Mouse (Mus musculus) left cerebral cortex, postnatal 4 days (tissue): ENCODE measurements around the gene Zbtb25. TPM values are rescaled to one million over a fixed set of nuclear protein-coding genes. Genes with fewer than 3 reads are reported as not detected.

Experiments
- DNase-seq: peaks from one replicate; pipeline ENCODE4 v3.0.0-alpha.2; 2022
- intact Hi-C: fragments of 180-260 bp; cut with DNase I; formaldehyde crosslinking; loops from one replicate; pipeline ENCODE4 v1.15.1; 2025
- total RNA-seq, 2 experiments: library from RNA; stranded (reverse); gene quantifications; 2 replicates each; pipeline ENCODE4 v1.2.3; 2021

Zbtb25 gene
- 10 to 100 TPM; 19.0 to 22.2 TPM for total RNA-seq

DNA sequence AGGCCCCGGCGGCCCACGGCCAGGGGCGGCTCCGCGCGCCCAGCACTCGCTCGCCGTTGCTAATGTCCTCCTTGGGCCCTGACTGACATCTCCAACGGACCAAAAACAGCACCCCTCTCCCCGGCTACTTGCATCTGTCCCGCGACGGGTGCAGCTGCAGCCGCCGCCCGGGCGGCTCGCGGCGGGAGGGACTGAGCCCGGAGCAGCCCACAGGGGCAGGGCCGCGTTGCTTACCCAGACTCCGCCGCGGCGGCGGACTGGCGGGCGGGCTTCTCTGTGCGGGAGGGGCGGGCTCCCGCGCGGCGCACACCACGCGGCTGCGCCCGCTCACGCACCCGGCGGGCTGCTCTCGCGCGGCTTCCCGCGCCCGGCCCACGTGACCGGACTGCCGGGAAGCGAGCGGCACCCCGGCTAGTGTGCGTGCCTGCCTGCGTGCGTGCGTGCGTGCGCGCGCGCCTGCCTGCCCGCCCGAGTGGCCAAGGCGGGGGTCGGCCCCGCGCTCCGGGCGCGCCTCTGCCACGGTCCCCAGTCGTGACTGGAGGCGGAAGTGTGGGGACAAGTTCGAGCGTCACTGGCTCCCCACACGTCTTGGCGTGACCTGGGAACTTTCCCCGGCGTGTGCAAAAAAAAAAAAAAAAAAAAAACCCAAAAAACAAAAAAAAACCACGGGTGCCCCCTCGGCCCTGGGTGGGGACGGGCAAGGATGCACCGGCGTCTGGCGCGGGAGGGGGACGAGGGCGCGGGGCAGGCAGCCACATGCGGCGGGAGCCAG is at the start of gene Zbtb25:
TSS of gene Zbtb25 (minus strand) at position 397 of the 772 bp plus-strand sequence.
- DNase-seq: peak; percentile 88
- intact Hi-C loops: loop anchor here (10.0 kb wide), 1 partner anchor 105 kb away; no protein-coding TSS in a partner anchor

DNA sequence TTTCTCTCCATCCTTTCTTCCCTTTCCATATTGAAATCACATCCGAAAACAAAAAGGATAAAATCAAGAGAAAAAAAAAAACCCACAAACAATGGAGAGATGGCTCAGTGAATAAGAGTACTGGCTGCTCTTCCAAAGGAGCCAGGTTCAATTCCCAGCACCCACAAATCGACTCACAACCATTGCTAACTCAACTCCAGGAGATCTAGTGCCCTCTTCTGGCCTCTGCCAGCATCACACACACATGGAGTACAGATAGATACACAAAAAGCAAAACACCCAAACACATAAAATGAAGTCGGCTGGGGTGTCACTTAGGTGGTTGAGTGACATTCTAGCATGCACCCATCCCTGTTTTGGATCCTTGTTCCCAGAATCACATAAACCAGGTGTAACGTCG is 48.9 kb upstream of the Zbtb25 start:
- DNase-seq: no peak
- intact Hi-C loops: no loop called here

DNA sequence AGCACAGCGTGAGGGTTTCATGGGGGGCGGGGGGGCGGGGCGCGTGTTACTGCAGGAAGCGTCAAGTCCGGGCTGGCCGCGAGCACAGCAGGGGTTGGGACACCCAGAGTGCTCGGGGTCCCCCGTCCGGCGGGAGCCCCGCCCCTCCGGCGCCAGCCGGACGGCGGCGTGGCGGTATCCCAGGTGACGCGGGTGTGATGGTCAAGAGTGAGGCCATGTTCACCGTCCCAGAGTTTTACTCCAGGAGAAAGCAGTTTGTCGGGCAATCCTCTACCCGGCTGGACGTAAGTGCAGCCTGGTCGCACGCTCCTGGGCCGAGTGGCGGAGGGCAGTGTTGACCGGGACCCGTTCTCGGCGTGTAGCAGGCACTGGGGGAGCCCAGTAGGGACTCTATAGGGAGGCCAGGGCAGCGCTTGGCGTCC is 48.0 kb upstream of the Zbtb25 start, which contains the start of gene Ppp1r36:
TSS of gene Ppp1r36 (plus strand) at position 106 of the 422 bp plus-strand sequence.
- DNase-seq: no peak
- intact Hi-C loops: no loop called here

DNA sequence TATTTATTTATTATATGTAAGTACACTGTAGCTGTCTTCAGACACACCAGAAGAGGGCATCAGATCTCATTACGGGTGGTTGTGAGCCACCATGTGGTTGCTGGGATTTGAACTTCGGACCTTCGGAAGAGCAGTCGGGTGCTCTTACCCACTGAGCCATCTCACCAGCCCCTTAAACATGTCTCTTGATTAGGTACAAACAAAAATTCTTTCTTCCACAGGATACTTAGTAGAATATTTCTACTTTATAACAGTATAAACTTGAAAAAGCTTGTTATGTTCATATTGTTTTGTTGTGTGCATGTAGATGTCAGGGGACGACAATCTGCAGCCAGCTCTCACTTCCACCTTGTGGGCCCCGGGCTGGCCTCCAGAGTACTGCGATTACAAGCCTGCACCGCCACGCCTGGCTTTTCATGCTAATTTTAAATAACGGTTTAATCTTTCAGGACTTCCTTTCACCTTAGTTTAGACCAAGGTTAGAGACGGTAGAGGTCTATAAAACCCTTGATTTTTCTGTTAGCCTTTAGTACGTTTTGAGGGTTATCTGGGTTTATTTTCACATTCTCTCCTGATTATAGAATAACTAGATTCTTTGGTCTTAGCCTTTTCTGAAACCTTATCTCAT is 46.1 kb upstream of the Zbtb25 start:
- no peak for DNase-seq
- intact Hi-C loops: no loop called here

DNA sequence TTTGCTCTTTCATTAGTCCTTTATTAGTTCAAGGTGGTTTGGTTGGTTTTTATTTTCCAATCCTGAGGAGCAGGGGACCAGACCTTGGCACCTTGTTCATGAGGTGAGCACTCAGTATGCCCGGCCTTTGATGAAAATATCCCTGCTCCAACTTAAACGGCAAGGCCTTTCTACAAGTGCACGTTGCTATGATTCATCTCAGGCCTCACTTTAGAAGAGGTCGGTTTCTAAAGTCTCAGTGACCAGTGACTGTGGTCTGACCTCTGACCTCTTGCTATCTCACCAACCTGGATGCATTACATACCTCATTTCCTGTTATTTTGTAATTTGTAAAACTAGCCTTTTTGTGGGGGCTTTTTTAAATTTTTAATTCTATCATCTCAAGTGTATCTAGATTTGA is 39.8 kb upstream of the Zbtb25 start:
- no peak for DNase-seq
- intact Hi-C loops: loop anchor here (10.0 kb wide), 1 partner anchor 186 kb away; no protein-coding TSS in a partner anchor

DNA sequence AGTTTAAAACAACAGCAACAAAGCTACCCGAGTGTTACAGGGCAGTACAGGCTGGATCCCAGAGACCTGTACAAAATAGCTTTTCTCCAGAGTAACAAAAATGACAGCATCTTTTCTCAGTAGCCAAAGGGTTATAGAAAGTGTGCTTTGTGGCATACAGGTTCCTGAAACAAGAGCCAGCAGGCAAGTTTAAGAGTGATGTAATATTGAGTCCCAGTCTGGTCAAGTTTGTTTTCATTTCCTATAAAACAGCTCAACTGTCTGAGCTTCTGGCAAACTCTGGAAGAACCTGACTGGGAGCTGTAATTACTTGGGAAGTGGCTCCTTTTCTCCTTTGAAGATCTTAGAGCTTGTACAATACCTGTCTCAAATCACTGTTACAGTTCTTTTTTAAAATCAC is 37.8 kb upstream of the Zbtb25 start:
- intact Hi-C loops: loop anchor here (10.0 kb wide), 1 partner anchor 188 kb away; no protein-coding TSS in a partner anchor

DNA sequence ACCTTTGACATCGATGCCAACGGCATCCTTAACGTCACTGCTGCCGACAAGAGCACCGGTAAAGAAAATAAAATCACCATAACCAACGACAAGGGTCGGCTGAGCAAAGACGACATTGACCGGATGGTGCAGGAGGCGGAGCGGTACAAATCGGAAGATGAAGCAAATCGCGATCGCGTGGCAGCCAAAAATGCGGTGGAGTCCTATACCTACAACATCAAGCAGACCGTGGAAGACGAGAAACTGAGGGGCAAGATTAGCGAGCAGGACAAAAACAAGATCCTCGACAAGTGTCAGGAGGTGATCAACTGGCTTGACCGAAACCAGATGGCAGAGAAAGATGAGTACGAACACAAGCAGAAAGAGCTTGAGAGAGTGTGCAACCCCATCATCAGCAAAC is 36.6 kb upstream of the Zbtb25 start:
- no peak for DNase-seq
- intact Hi-C loops: loop anchor here (10.0 kb wide), 1 partner anchor 189 kb away; no protein-coding TSS in a partner anchor

More for the DNA sequence above, 37.8 kb upstream of the Zbtb25 start:
- DNase-seq: no peak

DNA sequence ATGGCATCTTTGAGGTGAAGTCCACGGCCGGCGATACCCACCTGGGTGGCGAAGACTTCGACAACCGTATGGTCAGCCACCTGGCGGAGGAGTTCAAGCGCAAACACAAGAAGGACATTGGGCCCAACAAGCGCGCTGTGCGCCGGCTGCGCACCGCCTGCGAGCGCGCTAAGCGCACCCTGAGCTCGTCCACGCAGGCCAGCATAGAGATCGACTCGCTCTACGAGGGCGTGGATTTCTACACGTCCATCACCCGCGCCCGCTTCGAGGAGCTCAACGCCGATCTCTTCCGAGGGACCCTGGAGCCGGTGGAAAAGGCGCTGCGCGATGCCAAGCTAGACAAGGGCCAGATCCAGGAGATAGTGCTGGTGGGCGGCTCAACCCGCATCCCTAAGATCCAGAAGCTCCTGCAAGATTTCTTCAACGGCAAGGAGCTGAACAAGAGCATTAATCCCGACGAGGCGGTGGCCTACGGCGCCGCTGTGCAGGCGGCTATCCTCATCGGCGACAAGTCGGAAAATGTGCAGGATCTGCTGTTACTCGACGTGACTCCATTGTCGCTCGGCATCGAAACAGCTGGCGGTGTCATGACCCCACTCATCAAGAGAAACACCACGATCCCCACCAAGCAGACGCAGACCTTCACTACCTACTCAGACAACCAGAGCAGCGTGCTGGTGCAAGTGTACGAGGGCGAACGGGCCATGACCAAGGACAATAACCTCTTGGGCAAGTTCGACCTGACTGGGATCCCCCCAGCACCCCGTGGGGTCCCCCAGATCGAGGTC is 36.0 kb upstream of the Zbtb25 start:
- intact Hi-C loops: loop anchor here (10.0 kb wide), 1 partner anchor 189 kb away; no protein-coding TSS in a partner anchor
- peak; percentile 25 for DNase-seq

DNA sequence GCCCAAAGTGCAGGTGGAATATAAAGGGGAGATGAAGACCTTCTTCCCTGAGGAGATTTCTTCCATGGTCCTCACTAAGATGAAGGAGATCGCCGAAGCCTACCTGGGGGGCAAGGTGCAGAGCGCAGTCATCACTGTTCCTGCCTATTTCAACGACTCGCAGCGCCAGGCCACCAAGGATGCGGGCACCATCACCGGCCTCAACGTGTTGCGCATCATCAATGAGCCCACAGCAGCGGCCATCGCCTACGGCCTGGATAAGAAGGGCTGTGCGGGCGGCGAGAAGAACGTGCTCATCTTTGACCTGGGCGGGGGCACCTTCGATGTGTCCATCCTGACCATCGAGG is 35.4 kb upstream of the Zbtb25 start:
- peak; percentile 21 for DNase-seq
- intact Hi-C loops: loop anchor here (10.0 kb wide), 1 partner anchor 190 kb away; no protein-coding TSS in a partner anchor

DNA sequence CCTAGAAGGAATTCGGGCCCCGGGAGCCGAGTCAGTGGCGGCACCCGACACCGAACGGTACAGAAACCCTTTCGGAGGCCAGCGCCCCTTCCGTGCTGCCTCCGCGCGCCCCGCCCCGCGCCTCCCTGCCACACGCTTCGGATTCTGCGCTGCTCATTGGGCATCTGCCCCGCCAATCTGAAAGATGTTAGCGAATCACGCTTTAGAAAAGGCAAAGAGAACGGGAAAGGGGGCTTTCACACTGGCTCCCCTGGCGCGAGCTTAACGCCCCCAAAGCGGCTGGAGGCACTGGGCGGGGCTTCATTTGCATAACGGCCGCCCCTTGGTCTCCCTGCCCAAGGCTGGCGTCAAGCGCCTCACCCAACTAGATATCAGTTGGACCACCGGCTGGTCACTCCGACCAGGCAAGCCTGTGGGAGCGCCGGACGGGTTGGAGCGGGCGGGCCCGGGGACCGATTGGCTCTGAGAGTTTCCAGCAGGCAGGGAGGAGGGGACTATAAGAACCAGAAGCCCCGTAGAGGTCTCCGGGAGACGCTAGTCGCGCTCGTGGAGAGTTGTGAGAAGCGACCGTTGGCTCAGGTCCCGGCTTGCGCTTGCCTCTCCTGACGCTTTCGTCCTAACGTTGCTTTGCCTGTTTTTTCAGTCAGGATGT is 34.6 kb upstream of the Zbtb25 start, which contains the start of gene Hspa2:
TSS of gene Hspa2 (plus strand) at position 291 of the 652 bp plus-strand sequence.
- intact Hi-C loops: loop anchor here (10.0 kb wide), 1 partner anchor 191 kb away; no protein-coding TSS in a partner anchor
- DNase-seq: peak; percentile 100

DNA sequence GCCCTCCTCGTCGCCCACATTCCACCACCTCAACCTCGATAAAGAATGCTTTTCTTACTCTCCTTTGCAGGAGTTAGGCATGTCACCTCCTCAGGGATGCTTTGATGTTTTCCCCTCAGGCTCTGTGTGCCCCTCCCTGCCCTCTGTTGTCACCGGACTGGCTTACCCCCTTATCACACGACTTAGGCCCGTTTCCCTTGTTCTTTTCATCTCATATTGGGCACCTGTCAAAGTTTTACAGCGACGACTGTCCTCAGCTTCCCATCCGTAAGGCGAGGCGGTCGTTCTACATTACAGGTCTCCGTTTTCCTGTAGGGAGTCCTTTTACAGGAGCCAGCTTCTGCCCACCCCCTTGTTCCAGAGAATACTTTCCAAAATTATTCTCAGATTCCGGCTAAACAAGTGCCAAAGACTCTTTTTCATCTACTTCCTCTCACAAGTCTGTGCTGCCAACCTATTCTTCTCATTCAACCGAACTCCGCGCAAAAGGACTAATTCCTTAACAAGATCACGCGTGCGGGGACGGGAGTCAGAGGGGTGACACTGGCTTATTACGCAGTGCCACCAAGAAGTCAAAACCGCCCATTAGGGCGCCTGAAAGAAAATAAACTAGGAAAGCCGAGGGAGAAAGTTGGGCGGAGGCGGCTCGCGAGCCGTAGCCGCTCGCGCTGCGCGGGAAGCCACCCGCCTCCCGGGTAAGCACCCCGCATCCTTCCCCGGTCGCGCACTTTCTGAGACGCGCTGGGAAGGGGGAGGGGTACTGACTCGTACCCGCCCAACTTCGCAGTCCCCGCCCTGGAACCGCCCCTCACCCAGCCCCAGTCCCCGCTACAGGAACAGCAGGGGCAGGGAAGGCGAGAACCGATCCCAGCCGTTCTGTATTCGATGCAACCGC is 33.8 kb upstream of the Zbtb25 start:
- intact Hi-C loops: loop anchor here (10.0 kb wide), 1 partner anchor 192 kb away; no protein-coding TSS in a partner anchor
- no peak for DNase-seq

DNA sequence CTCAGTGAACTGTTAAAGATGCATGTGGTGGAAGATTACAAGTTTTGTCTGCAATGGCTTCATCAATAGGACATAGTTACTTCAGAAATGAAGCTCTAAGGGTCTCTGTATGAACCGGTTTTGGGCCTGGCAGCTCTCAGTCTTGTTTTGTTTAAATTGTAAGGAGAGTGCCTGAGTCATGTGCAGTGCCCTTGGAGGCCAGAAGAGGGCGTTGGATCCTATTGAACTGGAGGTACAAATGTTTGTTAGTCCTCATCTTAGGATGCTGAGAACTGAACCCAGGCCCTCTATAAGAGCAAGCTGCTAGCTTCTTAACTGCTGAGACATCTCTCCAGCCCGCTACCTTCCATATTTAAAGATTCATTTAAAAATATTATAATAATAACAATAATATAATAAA is 32.3 kb upstream of the Zbtb25 start:
- intact Hi-C loops: loop anchor here (10.0 kb wide), 1 partner anchor 193 kb away; no protein-coding TSS in a partner anchor
- DNase-seq: no peak

DNA sequence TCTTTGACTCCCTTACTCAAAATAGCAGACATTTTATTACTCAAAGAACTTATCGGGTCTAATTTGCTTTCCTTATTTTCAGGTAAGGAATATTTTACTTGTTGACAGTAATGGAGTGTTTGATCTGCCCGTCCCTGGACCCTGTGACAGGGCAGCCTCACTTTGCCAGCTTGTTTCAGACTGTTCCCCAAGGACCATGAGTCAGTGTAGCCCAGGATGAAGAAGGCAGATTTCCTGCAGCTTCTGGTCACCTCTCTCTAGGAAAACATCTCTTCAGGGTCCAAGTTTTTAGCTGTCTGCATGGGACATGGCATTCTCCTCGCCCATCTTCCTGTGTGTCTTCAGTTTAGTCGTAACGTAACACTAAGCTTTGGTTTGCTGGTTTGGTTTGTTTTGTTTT is 27.9 kb upstream of the Zbtb25 start:
- intact Hi-C loops: no loop called here
- DNase-seq: no peak

DNA sequence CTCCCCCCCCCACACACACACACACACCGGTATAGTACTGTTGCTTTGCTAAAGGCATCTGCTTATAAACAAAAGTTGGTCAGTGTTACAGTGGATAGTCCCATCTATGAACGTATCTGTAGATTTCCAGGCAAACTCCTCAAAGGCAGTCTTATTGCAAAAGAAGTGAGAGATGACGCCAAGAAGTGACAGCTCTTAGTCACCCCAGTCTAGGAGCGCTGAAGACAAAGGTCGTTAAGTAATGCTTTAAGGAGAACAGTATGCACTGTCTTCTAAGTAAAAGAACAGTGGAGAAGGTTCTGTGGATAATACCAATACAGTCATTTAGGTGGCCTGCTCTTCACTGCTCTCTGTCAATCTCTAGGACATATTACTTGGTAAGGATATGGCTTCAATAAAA is 23.6 kb upstream of the Zbtb25 start:
- intact Hi-C loops: no loop called here
- DNase-seq: no peak

DNA sequence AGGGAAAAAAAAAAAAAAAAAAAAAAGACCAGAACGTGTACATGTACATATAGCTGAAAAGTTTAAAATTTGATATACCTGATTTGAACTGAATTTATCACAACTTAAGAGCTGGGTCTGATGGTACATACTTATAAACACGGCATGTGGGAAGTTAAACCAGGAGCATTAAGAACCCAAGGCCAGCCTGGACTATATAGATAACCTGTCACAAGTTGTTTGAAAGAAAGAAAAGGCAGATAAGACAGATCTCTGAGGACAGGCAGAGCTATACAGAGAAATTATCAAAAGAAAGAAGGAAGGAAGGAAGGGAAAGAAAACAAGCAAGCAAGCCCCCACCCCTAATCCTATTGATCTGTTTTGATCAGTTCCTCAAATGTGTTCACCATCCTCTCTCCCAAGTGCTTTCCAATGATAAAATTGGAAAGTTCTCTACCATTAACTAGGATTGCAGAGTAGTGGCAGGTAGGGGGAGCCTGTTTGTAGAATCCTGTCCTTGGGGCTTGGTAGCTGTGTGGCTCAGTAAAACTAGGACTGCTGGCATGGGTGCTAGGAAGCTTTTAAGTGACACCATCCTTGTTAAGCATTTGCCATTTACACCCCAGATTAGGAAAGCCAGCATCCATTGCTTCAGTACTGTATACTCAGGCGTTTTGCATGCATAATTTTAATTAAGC is 22.3 kb upstream of the Zbtb25 start:
- DNase-seq: no peak
- intact Hi-C loops: no loop called here

DNA sequence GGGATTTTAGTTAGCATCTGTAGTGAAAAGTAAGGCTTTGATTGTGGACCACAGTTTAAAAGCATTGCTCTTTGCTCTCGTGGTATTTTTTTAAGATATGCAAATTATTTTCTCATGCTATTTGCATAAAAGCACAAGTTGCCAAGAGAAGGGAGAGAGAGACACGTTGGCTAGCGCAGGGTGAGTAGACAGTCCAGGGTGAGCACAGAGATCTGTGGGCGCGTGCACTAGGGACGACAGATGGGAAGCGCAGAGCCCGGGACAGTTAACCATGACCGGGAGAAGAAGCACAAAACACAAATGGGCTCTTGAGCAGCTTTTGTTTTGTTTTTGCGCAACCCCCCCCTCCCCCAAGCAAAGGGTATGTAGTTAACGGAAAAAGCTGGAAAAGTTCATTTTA is 19.4 kb upstream of the Zbtb25 start:
- intact Hi-C loops: no loop called here
- peak; percentile 66 for DNase-seq

DNA sequence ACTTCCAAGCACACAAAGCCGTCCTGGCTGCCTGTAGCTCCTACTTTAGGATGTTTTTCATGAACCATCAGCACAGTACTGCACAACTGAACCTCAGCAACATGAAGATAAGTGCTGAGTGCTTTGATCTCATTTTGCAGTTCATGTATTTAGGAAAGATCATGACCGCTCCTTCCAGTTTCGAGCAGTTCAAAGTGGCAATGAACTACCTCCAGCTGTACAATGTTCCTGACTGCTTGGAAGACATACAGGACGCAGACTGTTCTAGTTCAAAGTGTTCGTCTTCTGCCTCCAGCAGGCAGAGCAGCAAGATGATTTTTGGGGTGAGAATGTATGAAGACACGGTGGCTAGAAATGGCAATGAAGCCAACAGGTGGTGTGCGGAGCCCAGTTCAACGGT is 15.9 kb upstream of the Zbtb25 start:
- no peak for DNase-seq
- intact Hi-C loops: no loop called here

DNA sequence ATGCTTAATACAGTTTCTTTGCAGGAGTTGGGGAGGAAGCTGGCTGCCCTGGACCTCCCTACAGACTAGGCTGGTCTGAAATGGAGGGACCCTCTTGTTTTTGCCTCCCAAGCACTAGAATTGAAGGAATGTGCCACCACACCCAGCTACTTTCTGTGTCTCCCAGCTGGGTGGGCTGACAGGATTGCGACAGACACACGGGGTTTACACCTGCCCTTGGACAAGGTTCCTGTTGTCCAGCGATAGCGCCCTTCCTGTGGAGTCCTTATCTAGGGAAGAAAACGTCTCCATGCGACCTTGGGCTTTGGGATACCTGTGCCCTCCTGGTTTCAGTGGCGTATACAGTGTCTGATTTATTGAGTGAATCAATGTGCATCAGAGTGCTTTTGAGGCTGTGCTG is 10.7 kb upstream of the Zbtb25 start:
- no peak for DNase-seq
- intact Hi-C loops: no loop called here

DNA sequence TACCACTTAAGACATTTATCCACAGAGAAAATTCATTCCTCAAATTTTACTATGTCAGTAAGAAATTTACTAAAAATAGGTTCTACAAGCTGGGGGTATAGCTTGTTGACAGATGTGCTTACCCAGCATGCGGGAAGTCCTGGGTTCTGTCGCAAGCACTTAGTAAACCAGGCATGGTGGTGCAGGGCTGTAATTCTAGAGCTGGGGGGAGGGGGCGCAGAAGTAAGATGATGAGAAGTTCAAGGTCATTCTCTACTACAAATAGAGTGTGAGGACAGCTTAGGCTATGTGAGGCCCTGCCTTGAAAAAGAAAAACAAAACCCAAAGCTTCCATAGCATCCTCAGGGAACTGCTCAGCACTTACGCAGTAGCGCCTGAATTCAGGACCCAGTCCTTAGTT is 9.2 kb upstream of the Zbtb25 start:
- intact Hi-C loops: no loop called here
- DNase-seq: no peak
